Mouse (Mus musculus): ENCODE measurements around the gene Naa80. TPM values are rescaled to one million over a fixed set of nuclear protein-coding genes. Genes with fewer than 3 reads are reported as not detected.

Naa80 gene
- polyA plus RNA-seq, 1 experiment from 2014 or later: 14.1 TPM

DNA sequence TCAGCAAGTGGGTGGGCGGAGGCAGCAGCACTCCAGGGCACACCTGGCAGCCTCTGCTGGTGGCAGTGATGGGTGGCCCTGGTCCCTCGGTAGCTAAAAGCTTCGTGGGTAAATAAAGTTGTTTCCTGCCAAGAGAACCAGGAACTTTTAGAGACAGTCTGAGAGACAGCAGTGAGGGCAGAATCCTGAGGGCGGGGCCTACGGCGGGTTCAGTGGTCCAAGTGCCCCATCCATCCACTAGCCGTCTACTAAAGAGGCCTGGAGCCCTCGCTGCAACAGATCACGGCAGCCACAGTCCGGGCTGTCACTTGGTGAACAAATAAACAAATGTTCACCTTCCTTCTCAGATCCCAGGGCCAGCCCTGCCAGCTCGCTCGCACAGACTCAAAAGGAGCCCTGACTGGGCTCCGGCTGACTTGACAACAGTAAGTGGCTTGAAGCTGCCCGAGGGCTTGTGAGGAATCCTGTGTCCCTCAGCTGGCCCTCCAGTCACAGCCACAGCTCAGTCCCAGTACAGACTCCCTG lies 51.3 kb downstream of the Naa80 start:
- Histone ChIP-seq H3K36me3 (ENCODE audit: control insufficient read depth, insufficient read depth) (peaks cover 7% of the 10 kb centered on the region), H3K4me2 (ENCODE audit: low read depth, low read length) (peak overlapping the region; percentile 49), H3K4me3 (ENCODE audit: low read depth, low read length) (0 out of 2 replicates have a peak overlapping the region, but pooled peaks have one; percentile 8), H3K9ac (ENCODE audit: low read depth, low read length) (peak overlapping the region; percentile 10; the same call in 1 of the 2 replicates), H3K4me1 (ENCODE audit: control insufficient read depth, low read depth, low read length) (peaks cover 90% of the 10 kb centered on the region), H3K27me3 (ENCODE audit: control insufficient read depth, insufficient read depth, low read depth, low read length) (no peaks in the 10 kb centered on the region), H3K27ac (ENCODE audit: low read length) (peak overlapping the region; percentile 77), H3K9me3 (replicated peaks; ENCODE audit: control insufficient read depth, low read length) (no peaks in the 10 kb centered on the region)
- WGBS (ENCODE audit: insufficient replicate concordance): 43% methylated on average over 14 of the region's 14 CpGs
- no peak for ATAC-seq (ENCODE audit: low read depth)

GRCm38 (mm10) chr9:107630576-107630975 lies 51.9 kb downstream of the Naa80 start:
- H3K9me3 ChIP-seq (replicated peaks; ENCODE audit: control insufficient read depth, low read length): no peaks in the 10 kb centered on the region
- peak overlapping the region; percentile 51; the same call in 1 of the 2 replicates for H3K27ac ChIP-seq (ENCODE audit: low read length)
- no peak overlapping the region for H3K4me2 ChIP-seq (ENCODE audit: low read depth, low read length)
- WGBS (ENCODE audit: insufficient replicate concordance): 63% methylated on average over 4 of the region's 4 CpGs
- H3K4me1 ChIP-seq (ENCODE audit: control insufficient read depth, low read depth, low read length): peaks cover 85% of the 10 kb centered on the region
- H3K9ac ChIP-seq (ENCODE audit: low read depth, low read length): no peak overlapping the region
- peaks cover 5% of the 10 kb centered on the region; the same call in 1 of the 2 replicates for H3K36me3 ChIP-seq (ENCODE audit: control insufficient read depth, insufficient read depth)
- no peak for ATAC-seq (ENCODE audit: low read depth)
- no peaks in the 10 kb centered on the region for H3K27me3 ChIP-seq (ENCODE audit: control insufficient read depth, insufficient read depth, low read depth, low read length)
- H3K4me3 ChIP-seq (ENCODE audit: low read depth, low read length): no peak overlapping the region

DNA sequence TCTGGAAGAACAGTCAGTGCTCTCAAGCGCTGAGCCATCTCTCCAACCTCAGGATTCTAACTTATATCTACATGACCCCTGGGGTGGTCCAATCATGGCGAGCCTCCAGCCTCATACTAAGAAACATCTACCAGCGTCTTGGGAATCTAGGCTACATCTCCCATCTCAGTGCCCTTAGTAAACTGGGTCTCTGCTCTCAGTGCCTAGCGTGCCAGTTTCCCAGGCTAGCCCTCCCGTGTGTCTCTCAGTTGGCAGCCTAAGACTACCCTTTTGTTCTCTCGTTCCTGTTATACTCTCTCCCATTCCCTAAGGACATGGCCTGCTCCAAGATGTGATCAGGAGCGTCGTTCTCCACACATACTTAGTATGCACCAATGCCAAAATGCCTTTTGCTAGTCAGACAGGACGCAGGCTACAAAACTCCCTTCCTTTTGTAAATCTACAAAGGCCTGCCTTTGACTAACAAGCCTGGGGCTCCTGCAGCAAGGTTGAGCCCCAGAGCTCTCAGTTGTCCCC lies 52.7 kb downstream of the Naa80 start:
- H3K9ac ChIP-seq (ENCODE audit: low read depth, low read length): no peak overlapping the region
- no peaks in the 10 kb centered on the region for H3K9me3 ChIP-seq (replicated peaks; ENCODE audit: control insufficient read depth, low read length)
- H3K36me3 ChIP-seq (ENCODE audit: control insufficient read depth, insufficient read depth): 0 out of 2 replicates have a peak, but pooled peaks cover 2% of the 10 kb centered on the region
- WGBS (ENCODE audit: insufficient replicate concordance): 82% methylated on average over 9 of the region's 9 CpGs
- no peaks in the 10 kb centered on the region for H3K27me3 ChIP-seq (ENCODE audit: control insufficient read depth, insufficient read depth, low read depth, low read length)
- H3K4me3 ChIP-seq (ENCODE audit: low read depth, low read length): no peak overlapping the region
- peaks cover 85% of the 10 kb centered on the region for H3K4me1 ChIP-seq (ENCODE audit: control insufficient read depth, low read depth, low read length)
- no peak overlapping the region for H3K4me2 ChIP-seq (ENCODE audit: low read depth, low read length)
- H3K27ac ChIP-seq (ENCODE audit: low read length): 0 out of 2 replicates have a peak overlapping the region, but pooled peaks have one; percentile 51
- ATAC-seq (ENCODE audit: low read depth): no peak

GRCm38 (mm10) chr9:107631861-107632260 lies 53.2 kb downstream of the Naa80 start:
- Histone ChIP-seq H3K27ac (ENCODE audit: low read length) (peak overlapping the region; percentile 92), H3K9ac (ENCODE audit: low read depth, low read length) (0 out of 2 replicates have a peak overlapping the region, but pooled peaks have one; percentile 92), H3K36me3 (ENCODE audit: control insufficient read depth, insufficient read depth) (0 out of 2 replicates have a peak, but pooled peaks cover 2% of the 10 kb centered on the region), H3K4me1 (ENCODE audit: control insufficient read depth, low read depth, low read length) (peaks cover 80% of the 10 kb centered on the region), H3K27me3 (ENCODE audit: control insufficient read depth, insufficient read depth, low read depth, low read length) (no peaks in the 10 kb centered on the region), H3K9me3 (replicated peaks; ENCODE audit: control insufficient read depth, low read length) (no peaks in the 10 kb centered on the region), H3K4me3 (ENCODE audit: low read depth, low read length) (no peak overlapping the region; the same call in 1 of the 2 replicates), H3K4me2 (ENCODE audit: low read depth, low read length) (peak overlapping the region; percentile 99)
- ATAC-seq (ENCODE audit: low read depth): no peak
- WGBS (ENCODE audit: insufficient replicate concordance): 93% methylated on average over 8 of the region's 8 CpGs

DNA sequence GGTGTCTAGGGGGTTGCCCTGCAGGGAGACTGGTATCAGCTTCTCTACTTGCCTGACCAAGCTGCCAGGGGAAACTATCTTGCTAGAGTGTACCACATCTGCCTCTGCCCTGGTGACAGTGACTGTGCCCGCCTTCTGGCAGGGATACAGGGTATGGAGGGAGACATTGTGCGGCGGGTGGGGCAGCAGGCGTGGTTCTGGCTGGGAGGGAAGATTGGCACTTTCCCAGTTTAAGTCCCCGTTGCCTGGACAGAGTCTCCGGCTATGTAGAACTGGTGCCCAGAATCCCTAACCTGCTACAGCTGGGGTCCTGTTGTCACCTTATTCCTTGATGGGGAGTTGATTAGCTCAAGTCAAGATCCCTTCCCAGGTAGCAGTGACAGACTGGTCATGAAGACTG lies 53.8 kb downstream of the Naa80 start:
- peak; percentile 2; the same call in 1 of the 2 replicates for ATAC-seq (ENCODE audit: low read depth)

DNA sequence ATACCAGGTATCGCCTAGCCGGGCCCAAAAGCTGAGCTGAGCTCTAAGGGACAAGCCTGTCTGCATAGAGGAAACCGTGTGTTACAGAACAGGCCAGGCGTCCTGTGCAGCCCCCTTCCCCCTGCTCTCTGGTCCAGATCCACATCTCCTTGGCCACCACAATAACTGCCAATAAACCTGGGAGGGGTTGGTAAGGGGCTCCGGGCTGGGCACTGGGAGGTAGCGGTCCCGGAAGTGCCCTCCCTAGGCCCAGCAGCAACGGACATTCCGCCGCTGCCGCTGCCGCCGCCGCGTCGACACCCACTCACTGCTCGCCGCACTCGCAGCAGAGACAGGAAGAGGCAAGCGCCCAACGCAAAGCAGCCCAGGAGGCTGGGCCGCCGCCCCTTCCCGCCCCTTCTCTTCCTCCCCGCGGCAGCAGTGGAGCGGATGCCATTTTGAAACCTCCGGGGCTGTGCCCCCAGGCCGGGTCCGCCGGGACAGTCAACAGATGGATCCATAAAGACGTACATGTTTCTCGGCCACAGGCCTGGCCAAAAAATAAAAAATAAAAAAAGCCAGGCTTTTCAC lies 54.5 kb downstream of the Naa80 start:
- peak; percentile 28 for ATAC-seq (ENCODE audit: low read depth)
- under 1% methylated on average over 33 of the region's 33 CpGs for whole genome bisulfite sequencing (ENCODE audit: insufficient replicate concordance)
- H3K4me1 ChIP-seq (ENCODE audit: control insufficient read depth, low read depth, low read length): peaks cover 67% of the 10 kb centered on the region

More for the DNA sequence above, 53.8 kb downstream of the Naa80 start:
- Histone ChIP-seq H3K4me2 (ENCODE audit: low read depth, low read length) (peak overlapping the region; percentile 99), H3K9ac (ENCODE audit: low read depth, low read length) (peak overlapping the region; percentile 92), H3K4me1 (ENCODE audit: control insufficient read depth, low read depth, low read length) (peaks cover 73% of the 10 kb centered on the region), H3K27ac (ENCODE audit: low read length) (peak overlapping the region; percentile 92), H3K9me3 (replicated peaks; ENCODE audit: control insufficient read depth, low read length) (no peaks in the 10 kb centered on the region), H3K36me3 (ENCODE audit: control insufficient read depth, insufficient read depth) (0 out of 2 replicates have a peak, but pooled peaks cover 2% of the 10 kb centered on the region), H3K4me3 (ENCODE audit: low read depth, low read length) (peak overlapping the region; percentile 78), H3K27me3 (ENCODE audit: control insufficient read depth, insufficient read depth, low read depth, low read length) (no peaks in the 10 kb centered on the region)
- WGBS (ENCODE audit: insufficient replicate concordance): 14% methylated on average over 6 of the region's 6 CpGs

More for the DNA sequence above, 54.5 kb downstream of the Naa80 start:
- H3K4me2 ChIP-seq (ENCODE audit: low read depth, low read length): peak overlapping the region; percentile 99
- H3K9me3 ChIP-seq (replicated peaks; ENCODE audit: control insufficient read depth, low read length): no peaks in the 10 kb centered on the region
- peak overlapping the region; percentile 78 for H3K4me3 ChIP-seq (ENCODE audit: low read depth, low read length)
- no peaks in the 10 kb centered on the region for H3K27me3 ChIP-seq (ENCODE audit: control insufficient read depth, insufficient read depth, low read depth, low read length)
- 0 out of 2 replicates have a peak, but pooled peaks cover 2% of the 10 kb centered on the region for H3K36me3 ChIP-seq (ENCODE audit: control insufficient read depth, insufficient read depth)
- H3K27ac ChIP-seq (ENCODE audit: low read length): peak overlapping the region; percentile 92
- H3K9ac ChIP-seq (ENCODE audit: low read depth, low read length): peak overlapping the region; percentile 92

Other genes with a start within 250 kb of the Naa80 start
- gene Hemk1, start 240.5 kb upstream of the Naa80 start, polyA plus RNA-seq (2015; fragmentation: Nextera tagmentation; extraction: Ambion mirVana): 2.9 TPM in 2 replicates
- 0.07 and 0.18 TPM in 2 replicates for gene 6430571L13Rik, start 238.3 kb upstream of the Naa80 start, polyA plus RNA-seq (2015; fragmentation: Nextera tagmentation; extraction: Ambion mirVana)
- not detected in 2 replicates for gene Cacna2d2, start 179.3 kb upstream of the Naa80 start, polyA plus RNA-seq (2015; fragmentation: Nextera tagmentation; extraction: Ambion mirVana)
- gene Tmem115, start 44.9 kb upstream of the Naa80 start, polyA plus RNA-seq (2015; fragmentation: Nextera tagmentation; extraction: Ambion mirVana): 14.3 and 14.7 TPM in 2 replicates
- gene Cyb561d2, start 36.7 kb upstream of the Naa80 start, polyA plus RNA-seq (2015; fragmentation: Nextera tagmentation; extraction: Ambion mirVana): 10.6 and 11.2 TPM in 2 replicates
- 12.1 and 12.5 TPM in 2 replicates for gene Nprl2, start 36.7 kb upstream of the Naa80 start, polyA plus RNA-seq (2015; fragmentation: Nextera tagmentation; extraction: Ambion mirVana)
- 1.7 and 2.4 TPM in 2 replicates for gene Zmynd10, start 31.6 kb upstream of the Naa80 start, polyA plus RNA-seq (2015; fragmentation: Nextera tagmentation; extraction: Ambion mirVana)
- gene Rassf1, start 27.3 kb upstream of the Naa80 start, polyA plus RNA-seq (2015; fragmentation: Nextera tagmentation; extraction: Ambion mirVana): 15.9 and 16.5 TPM in 2 replicates
- gene Tusc2, start 15.6 kb upstream of the Naa80 start, polyA plus RNA-seq (2015; fragmentation: Nextera tagmentation; extraction: Ambion mirVana): 29.1 and 29.4 TPM in 2 replicates
- gene Hyal2, start 10.9 kb upstream of the Naa80 start, polyA plus RNA-seq (2015; fragmentation: Nextera tagmentation; extraction: Ambion mirVana): 48.9 and 50.2 TPM in 2 replicates
- gene Hyal1, start 2.0 kb upstream of the Naa80 start, polyA plus RNA-seq (2015; fragmentation: Nextera tagmentation; extraction: Ambion mirVana): 3.3 and 3.8 TPM in 2 replicates
- gene Hyal3, start 1.9 kb downstream of the Naa80 start, polyA plus RNA-seq (2015; fragmentation: Nextera tagmentation; extraction: Ambion mirVana): 0.89 and 0.96 TPM in 2 replicates
- gene Ifrd2, start 8.8 kb downstream of the Naa80 start, polyA plus RNA-seq (2015; fragmentation: Nextera tagmentation; extraction: Ambion mirVana): 145 and 166 TPM in 2 replicates
- 0.33 and 1.4 TPM in 2 replicates for gene Sema3b, start 30.3 kb downstream of the Naa80 start, polyA plus RNA-seq (2015; fragmentation: Nextera tagmentation; extraction: Ambion mirVana)
- 144 and 153 TPM in 2 replicates for gene Gnai2, start 56.5 kb downstream of the Naa80 start, polyA plus RNA-seq (2015; fragmentation: Nextera tagmentation; extraction: Ambion mirVana)
- 60.1 and 75.2 TPM in 2 replicates for gene Slc38a3, start 90.6 kb downstream of the Naa80 start, polyA plus RNA-seq (2015; fragmentation: Nextera tagmentation; extraction: Ambion mirVana)
- 1.1 and 1.3 TPM in 2 replicates for gene Gnat1, start 100.8 kb downstream of the Naa80 start, polyA plus RNA-seq (2015; fragmentation: Nextera tagmentation; extraction: Ambion mirVana)
- 0.41 and 0.86 TPM in 2 replicates for gene Sema3f, start 131.6 kb downstream of the Naa80 start, polyA plus RNA-seq (2015; fragmentation: Nextera tagmentation; extraction: Ambion mirVana)
- 72.7 and 78.3 TPM in 2 replicates for gene Rbm5, start 192.1 kb downstream of the Naa80 start, polyA plus RNA-seq (2015; fragmentation: Nextera tagmentation; extraction: Ambion mirVana)

Measured in liver, embryonic 16.5 days (tissue).